Mouse (Mus musculus) cortical plate, adult 2 months (tissue): Measurements from ENCODE around the gene Trpm3.

Experiments
- CTCF ChIP-seq: fragments of 200-500 bp; IDR thresholded peaks from 2 replicates; pipeline ENCODE4 v1.5.1; 2011; ENCODE audit warnings: mild to moderate bottlenecking, control low read depth, low read length; ENCODE audit not compliant: insufficient read depth; ENCODE audit errors: extremely low read depth
- POLR2A ChIP-seq: fragments of 200-500 bp; IDR thresholded peaks from 2 replicates; pipeline ENCODE4 v1.6.1; 2011; ENCODE audit warnings: mild to moderate bottlenecking, low read length, control low read depth; ENCODE audit not compliant: insufficient read depth; ENCODE audit errors: extremely low read depth

- TF ChIP-seq CTCF, result no peak
- no peak for TF ChIP-seq POLR2A
These were observed 814.3 kb downstream of the Trpm3 start for GRCm38 (mm10) chr19:22953191-22953590.
